Mouse (Mus musculus): ENCODE data around the gene Stx5a.

GRCm38 (mm10) chr19:8706132-8706667, 35.0 kb upstream of the Stx5a start:
- TF ChIP-seq CTCF (IDR thresholded peaks at IDR 0.05) (no peak), POLR2A (IDR thresholded peaks at IDR 0.05; ENCODE audit: insufficient read depth, low read depth, low read length) (no peak)
